23 mouse cellular contexts compared by ENCODE assay signal in genomic region chr13:69392917-69393827, GRCm38 (mm10).
DNase-seq lines count a peak whose midpoint lies in the region; ATAC-seq lines count a peak whose summit lies in the region.
"Had no signal": no experiment of that assay in that cellular context is flagged by ENCODE, and none has a peak within 500 bp of the region (broad histone marks: within the 10 kb centered on the region; RNA-seq: fewer than 3 reads in every experiment).

No protein-coding gene starts in this region.

- peak; percentile 52 for ATAC-seq in heart, embryonic 16.5 days (replicated peaks; ENCODE audit: extremely low read depth, insufficient read depth, low FRiP score)
- ATAC-seq in kidney, embryonic 16.5 days (ENCODE audit: low FRiP score, low TSS enrichment), result peak; percentile 88
- ATAC-seq in embryonic facial prominence, embryonic 15.5 days (ENCODE audit: insufficient number of reproducible peaks, low FRiP score, low TSS enrichment, low read depth), result peak; percentile 68
- ATAC-seq: activated CD4-positive, CD25-positive, alpha-beta regulatory T cell, adult 4 months; forebrain, embryonic 15.5 days; hindbrain, embryonic 16.5 days; inflammation-experienced regulatory T-cells, adult 6 months; intestine, postnatal 0 days; Patski had no signal

- H3K36me3 ChIP-seq in heart, embryonic 16.5 days (ENCODE audit: control insufficient read depth, insufficient read depth), result no peaks in the 10 kb centered on the region
- H3K36me3 ChIP-seq in kidney, embryonic 16.5 days (ENCODE audit: insufficient read depth, low read length), result no peaks in the 10 kb centered on the region
- H3K36me3 ChIP-seq in embryonic facial prominence, embryonic 15.5 days, result no peaks in the 10 kb centered on the region
- H3K36me3 ChIP-seq: forebrain, embryonic 15.5 days; heart, embryonic 15.5 days had no signal

- H3K9ac ChIP-seq in heart, embryonic 16.5 days (ENCODE audit: low read length), result no peak overlapping the region
- H3K9ac ChIP-seq in kidney, embryonic 16.5 days (replicated peaks; ENCODE audit: low read length), result no peak overlapping the region
- H3K9ac ChIP-seq in embryonic facial prominence, embryonic 15.5 days, result no peak overlapping the region
- H3K9ac ChIP-seq: forebrain, embryonic 15.5 days; heart, embryonic 15.5 days had no signal

- DNase-seq in heart, adult 18-20 months, result no peak
- no peak for DNase-seq in kidney, postnatal 36 days
- peak; percentile 16 for DNase-seq in retina, embryonic 14.5 days (ENCODE audit: low spot score)
- no peak for DNase-seq in retina, postnatal 1 day
- DNase-seq in embryo, embryonic 10 days (ENCODE audit: low spot score), result no peak
- DNase-seq: adrenal gland, postnatal 14 days; cerebellum, adult 11 months; cerebellum, adult 9-10 months; cerebellum, postnatal 25 days; gastrocnemius, postnatal 36 days; heart, adult 2 months; heart, postnatal 36 days had no signal

- no peaks in the 10 kb centered on the region for H3K27me3 ChIP-seq in heart, embryonic 16.5 days (ENCODE audit: control insufficient read depth, insufficient read depth, low read length)
- H3K27me3 ChIP-seq in kidney, embryonic 16.5 days (ENCODE audit: insufficient read depth, low read length), result no peaks in the 10 kb centered on the region
- no peaks in the 10 kb centered on the region for H3K27me3 ChIP-seq in embryonic facial prominence, embryonic 15.5 days
- H3K27me3 ChIP-seq: forebrain, embryonic 15.5 days; heart, embryonic 15.5 days; Patski had no signal

- H3K4me1 ChIP-seq in heart, embryonic 16.5 days (ENCODE audit: control insufficient read depth, insufficient read depth, low read length), result no peaks in the 10 kb centered on the region
- H3K4me1 ChIP-seq in kidney, embryonic 16.5 days (ENCODE audit: insufficient read depth, low read length), result no peaks in the 10 kb centered on the region
- no peaks in the 10 kb centered on the region for H3K4me1 ChIP-seq in embryonic facial prominence, embryonic 15.5 days
- H3K4me1 ChIP-seq: forebrain, embryonic 15.5 days; heart, embryonic 15.5 days had no signal

- 81% methylated on average over 11 of the region's 11 CpGs for WGBS in heart, embryonic 16.5 days
- WGBS in kidney, embryonic 16.5 days, result 53% methylated on average over 11 of the region's 11 CpGs
- 68% methylated on average over 11 of the region's 11 CpGs for WGBS in embryonic facial prominence, embryonic 15.5 days

- H3K4me3 ChIP-seq in heart, embryonic 16.5 days (ENCODE audit: low read length), result no peak overlapping the region
- H3K4me3 ChIP-seq in kidney, embryonic 16.5 days (ENCODE audit: low read length), result no peak overlapping the region
- no peak overlapping the region for H3K4me3 ChIP-seq in embryonic facial prominence, embryonic 15.5 days (replicated peaks)
- H3K4me3 ChIP-seq: forebrain, embryonic 15.5 days; heart, adult 2 months; heart, embryonic 15.5 days had no signal

- no peak overlapping the region for H3K27ac ChIP-seq in heart, embryonic 16.5 days (ENCODE audit: low read length)
- H3K27ac ChIP-seq in kidney, embryonic 16.5 days (ENCODE audit: low read length), result no peak overlapping the region
- H3K27ac ChIP-seq in embryonic facial prominence, embryonic 15.5 days (replicated peaks), result no peak overlapping the region
- H3K27ac ChIP-seq: forebrain, embryonic 15.5 days; heart, adult 2 months; heart, embryonic 15.5 days had no signal

- H3K9me3 ChIP-seq in heart, embryonic 16.5 days (replicated peaks; ENCODE audit: control insufficient read depth, low read length), result no peaks in the 10 kb centered on the region
- H3K9me3 ChIP-seq in kidney, embryonic 16.5 days (ENCODE audit: low read length), result peaks cover 7% of the 10 kb centered on the region; the same call in 1 of the 2 replicates
- H3K9me3 ChIP-seq in embryonic facial prominence, embryonic 15.5 days (replicated peaks), result no peaks in the 10 kb centered on the region
- H3K9me3 ChIP-seq: forebrain, embryonic 15.5 days; heart, embryonic 15.5 days had no signal

- H3K4me2 ChIP-seq in heart, embryonic 16.5 days (ENCODE audit: low read depth, low read length), result no peak overlapping the region
- no peak overlapping the region for H3K4me2 ChIP-seq in kidney, embryonic 16.5 days (replicated peaks; ENCODE audit: low read depth, low read length)
- H3K4me2 ChIP-seq in embryonic facial prominence, embryonic 15.5 days (replicated peaks), result no peak overlapping the region
- H3K4me2 ChIP-seq: forebrain, embryonic 15.5 days; heart, embryonic 11.5 days; heart, embryonic 15.5 days had no signal
